Mouse (Mus musculus) layer of hippocampus, adult 8-10 months (tissue): ENCODE measurements at regions not wholly inside any gene's neighbourhood (a gene's known extent, or its start where the extent isn't known, plus 50 kb on each side); places are given as distances from the start of the nearest gene placed in this dataset.

Source experiments
- DNase-seq, 2 experiments: peaks; one replicate each; pipeline ENCODE4 v3.0.0; 2022; ENCODE audit warnings: low spot score in 2 of 2

DNA sequence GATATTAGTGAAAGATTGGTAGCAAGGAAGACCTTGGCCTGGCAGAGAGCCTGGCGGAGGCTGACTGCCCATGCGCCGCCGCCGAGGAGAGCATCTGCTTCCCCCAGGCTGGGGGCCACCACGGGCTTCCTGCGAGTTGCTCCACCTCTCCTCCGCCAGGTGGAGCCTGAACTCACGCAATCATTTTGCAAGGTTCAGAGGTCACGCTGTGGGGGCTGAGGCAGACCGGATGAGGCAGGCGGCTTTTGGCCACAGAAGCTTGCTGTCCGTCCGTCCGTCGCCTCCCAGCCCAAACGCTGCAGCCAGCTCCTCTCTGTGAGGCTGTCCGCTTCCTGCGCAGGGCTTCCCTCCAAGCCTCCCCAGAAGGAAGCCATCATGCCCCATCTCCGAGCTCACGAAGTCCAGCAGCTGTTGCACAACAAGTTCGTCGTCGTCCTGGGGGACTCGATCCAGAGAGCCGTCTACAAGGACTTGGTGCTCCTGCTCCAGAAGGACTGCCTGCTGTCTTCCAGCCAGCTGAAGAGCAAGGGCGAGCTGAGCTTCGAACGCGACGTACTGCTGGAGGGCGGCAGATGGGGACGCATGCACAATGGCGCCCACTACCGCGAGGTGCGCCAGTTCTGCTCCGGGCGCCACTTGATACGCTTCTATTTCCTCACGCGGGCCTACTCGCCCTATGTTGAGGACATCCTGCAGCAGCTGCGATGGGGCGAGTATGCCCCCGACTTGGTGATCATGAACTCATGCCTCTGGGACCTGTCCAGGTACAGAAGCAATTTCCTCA lies 269.3 kb upstream of the Erbb4 start:
- no peak for DNase-seq

DNA sequence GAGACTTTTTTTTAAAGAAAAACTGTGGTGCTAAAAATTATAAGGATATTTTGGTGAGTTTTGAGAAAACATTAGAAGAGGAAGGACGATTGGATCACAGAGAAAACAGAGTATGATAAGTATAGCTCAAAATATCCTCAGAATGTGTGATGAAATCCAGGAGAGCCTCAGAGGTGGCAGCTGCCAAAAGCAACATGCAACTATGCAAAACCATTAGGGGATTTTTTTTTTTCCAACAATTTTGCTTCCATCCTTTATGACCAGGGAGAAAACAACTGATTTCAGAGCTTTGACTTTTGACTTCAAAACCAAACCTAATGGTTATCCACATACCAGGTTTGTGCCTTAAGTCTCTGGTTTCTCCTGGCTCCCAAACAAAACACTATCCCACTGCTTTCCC lies 267.4 kb upstream of the Erbb4 start:
- no peak for DNase-seq

DNA sequence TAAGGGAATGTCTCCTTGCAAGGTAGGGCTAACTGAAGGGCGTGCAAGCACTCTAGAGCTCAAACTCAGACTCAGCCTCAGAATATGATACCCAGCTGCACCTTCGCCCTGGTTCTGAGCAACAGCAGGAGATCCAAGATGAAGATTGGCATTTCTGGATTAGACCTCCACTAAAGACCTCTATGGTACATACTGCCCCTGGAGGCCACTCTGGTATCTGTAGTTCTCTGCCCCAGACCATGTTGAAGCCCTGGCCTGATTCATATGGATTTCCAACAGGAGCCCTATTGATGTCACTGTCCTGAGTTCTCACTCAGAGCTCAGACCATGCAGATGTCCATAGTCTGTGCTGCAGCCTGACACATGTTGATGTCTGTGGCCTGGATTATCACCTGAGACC lies 262.2 kb upstream of the Erbb4 start:
- no peak for DNase-seq

DNA sequence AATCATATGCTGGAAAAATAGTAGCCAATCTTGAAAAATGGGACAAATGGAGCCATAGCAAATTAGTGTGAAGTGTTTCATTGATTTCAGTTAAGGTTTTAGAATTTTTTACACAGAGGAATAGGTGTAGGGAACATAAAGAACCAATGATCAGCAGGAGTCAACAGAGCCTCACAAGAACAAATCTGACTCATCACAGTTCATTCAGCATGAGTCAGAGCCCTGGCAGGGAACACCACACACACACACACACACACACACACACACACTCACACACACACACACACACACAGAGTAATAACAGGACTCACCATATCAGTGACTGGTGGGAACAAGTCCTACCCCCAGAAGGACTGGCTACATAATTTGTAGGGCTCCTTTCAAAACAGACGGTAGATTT lies 259.7 kb upstream of the Erbb4 start:
- no peak for DNase-seq

DNA sequence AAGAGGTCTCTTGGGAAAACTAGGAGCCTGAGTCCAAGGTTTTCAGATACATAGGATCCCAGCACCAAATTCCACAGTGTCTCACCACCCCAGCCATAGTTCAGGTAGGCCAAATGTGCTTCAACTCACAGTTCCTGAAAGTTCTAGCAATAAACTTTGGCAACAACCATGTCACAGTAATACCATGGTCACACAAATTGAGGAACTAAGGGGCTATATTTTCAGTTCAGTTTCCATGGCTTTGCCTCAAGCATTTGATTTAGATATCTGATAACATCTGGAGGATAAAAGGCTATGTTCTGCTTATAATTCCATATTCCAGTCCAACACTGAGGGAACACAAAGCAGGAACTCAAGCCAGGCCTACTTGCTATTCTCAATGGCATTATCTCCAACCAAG lies 256.2 kb upstream of the Erbb4 start:
- no peak for DNase-seq

DNA sequence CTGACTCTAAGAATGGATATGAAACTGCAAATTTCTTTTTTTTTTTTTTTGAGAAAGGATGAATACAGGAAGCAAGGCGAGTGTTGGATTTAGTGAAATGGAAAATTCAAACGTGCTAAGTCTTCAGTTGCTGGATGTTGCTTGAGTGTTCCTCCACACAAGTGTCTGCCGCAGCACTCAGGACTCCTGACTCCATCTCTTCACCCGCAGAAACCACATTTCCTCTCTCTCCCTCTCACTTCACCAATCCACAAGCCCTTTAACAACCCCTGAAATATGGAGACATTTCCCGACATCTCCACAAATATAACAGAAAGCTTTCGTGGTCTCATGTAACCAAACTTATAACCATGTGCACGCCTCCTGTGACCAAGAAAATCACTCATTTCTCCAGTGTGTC lies 249.7 kb upstream of the Erbb4 start:
- DNase-seq: no peak

DNA sequence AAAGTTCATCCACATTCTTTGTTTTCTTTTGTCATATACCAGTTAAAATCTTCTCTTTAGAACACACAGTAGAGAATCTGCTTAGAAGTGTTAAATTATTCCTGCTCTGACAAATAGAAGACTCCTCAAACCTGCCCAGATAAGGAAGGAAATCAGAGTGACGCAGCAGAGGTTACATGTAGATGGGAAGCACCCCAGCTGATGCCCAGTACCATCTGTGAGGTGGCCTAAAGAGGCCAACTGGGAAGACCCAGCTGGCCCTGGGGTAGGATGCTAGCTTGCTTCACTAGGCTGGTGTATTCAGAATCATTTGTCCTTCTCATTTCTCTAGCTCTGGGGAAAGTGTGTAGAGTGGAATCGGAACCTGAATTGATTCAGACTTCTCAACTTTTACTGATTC lies 242.6 kb upstream of the Erbb4 start:
- DNase-seq: no peak

DNA sequence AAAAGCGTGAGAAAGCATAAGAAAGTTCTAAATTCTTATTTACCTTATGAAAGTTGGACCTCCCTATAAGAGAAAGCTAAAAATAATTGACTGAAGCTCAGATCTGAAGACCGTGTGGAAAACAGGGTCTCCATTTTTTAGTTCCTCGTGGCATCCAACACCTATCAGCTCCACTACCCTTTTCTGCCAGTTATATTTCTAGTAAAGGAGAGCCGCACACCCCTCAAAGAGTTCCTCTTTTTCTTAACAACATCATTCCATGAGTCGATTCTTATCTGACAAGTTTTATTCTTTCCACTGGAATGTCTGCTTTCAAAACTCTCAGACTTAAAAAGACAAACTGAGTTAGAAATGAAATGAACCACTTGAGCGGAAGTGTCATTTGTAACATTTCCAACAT lies 242.0 kb upstream of the Erbb4 start:
- no peak for DNase-seq

DNA sequence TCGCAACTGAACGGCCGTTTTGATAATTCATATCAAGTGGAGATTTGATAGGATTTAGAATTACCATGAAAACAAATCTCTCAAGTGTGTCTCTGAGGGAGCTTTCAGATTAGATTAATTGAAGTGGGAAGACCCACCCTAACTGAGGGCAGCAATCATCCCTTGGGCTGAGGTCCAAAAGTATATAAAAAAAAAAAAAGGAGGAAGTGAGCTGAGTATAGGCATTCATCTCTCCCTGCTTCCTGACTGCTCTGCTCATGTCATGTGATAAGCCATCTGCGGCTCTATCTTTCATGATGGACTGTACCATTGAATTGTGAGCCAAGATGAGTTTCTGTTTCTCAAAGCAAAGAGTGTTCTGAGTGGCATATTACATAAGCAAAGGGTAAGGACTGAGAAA lies 234.2 kb upstream of the Erbb4 start:
- DNase-seq: no peak

DNA sequence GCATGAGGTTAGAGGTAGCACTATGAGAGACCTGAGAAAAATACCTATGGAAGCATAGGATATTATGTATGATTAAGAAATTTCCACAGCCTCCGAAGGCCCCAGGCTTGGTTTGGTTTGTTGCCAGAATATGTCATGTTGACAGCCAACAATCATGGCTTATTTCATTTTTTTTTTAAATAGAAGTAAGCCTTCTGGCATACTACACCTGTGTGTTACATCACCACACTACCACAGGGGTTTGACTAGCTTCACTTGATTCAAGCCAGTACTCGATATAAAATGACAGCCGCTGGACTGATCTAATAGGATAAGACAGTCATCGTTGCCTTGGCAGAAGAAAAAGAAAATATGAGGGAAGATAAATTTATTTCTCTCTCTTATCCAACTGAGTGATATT lies 232.6 kb upstream of the Erbb4 start:
- DNase-seq: no peak

DNA sequence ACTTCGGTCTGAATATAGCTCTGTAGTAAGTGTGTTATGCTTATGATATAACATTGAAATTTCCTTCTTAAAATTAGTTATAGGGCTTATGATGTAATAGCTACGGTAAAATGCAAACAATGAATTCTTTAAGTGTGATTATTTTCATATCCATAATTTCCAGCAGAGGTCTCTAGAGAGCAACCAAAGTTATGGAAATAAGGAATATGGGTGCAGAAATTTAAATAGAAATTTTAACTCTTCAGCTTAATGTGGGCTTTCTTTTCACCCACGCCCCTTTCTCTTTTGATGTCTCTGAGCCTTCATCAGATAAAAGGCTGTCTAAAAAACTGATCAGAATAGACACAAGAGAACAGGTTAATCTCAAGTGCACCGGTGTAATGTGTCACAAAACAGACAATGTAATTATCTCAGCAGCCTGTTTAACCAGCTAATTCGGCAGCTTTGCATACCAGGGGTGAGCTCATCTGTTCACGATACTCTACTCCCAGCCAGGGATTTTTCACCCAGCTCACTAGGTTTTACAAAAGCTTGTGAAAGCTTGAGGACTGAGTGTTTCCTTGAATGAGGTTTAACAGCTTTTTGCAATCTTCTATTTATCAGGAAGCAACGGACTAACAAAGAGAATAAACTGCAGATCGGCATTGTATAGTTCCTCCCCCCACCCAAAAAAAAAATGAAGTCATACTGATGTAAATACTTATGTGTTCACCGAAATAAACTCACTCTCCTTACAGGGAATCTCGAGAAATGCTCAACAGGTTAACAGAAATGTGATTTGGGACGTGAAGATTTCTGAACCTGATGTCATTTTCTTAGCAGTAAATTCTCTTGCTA lies 223.8 kb upstream of the Erbb4 start:
- DNase-seq: peak in 1 of 2 experiments; percentile 4

DNA sequence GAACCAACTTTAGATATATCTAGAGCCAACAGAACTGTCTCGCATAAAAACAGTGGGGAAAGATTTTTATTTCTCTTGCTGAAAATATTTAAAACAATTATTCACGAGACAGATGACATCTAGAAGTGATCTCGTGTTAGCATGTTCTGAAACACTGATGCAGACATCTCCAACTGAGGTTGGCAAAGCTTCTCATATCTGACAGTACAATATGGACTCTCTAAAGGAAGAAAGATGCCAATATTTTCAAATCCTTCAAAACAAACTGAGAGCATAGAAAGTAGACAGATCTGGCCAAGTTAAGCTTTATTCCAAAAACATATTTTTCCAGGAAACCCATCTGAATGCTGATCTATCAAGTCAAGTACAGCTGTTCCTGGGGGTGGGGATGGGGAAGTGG lies 221.5 kb upstream of the Erbb4 start:
- DNase-seq: no peak

DNA sequence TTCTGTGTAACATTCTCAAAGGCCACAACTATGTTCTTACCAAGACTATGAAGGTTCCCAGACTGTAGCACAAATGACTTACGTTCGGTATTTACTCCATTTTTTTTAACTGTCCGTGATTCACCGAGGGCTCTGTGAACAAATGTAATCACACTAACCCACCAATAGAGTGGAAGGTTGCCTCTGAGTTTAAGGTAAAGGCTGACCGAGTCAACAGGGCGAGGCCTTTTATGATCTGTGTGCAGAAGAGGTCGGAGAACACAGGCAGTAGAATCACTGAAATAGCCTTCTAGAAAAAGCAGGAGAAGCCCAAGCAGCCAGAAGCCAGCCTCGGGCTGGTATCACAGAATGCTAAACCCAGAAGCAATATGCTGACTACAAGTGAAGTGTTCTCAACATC lies 218.9 kb upstream of the Erbb4 start:
- peak in 1 of 2 experiments; percentile 4 for DNase-seq

DNA sequence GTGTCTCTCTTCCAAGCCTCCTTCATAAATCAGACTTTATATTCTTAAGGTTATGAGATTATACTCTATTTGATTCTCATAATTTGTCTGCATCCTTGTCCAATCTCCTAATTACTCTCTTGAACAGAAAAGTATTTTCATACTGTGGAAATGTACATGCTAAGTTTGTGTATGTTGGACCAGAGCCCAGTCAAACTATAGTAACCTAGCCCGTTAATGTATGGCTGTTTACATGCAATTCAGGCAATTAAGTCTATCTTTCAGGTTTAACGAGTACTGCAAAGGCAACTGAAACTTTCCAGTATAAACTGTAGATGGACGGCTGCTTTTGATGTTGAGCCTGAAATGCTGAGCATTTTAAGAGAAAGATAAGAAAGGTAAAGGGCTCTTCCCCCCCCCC lies 211.7 kb upstream of the Erbb4 start:
- DNase-seq: no peak

DNA sequence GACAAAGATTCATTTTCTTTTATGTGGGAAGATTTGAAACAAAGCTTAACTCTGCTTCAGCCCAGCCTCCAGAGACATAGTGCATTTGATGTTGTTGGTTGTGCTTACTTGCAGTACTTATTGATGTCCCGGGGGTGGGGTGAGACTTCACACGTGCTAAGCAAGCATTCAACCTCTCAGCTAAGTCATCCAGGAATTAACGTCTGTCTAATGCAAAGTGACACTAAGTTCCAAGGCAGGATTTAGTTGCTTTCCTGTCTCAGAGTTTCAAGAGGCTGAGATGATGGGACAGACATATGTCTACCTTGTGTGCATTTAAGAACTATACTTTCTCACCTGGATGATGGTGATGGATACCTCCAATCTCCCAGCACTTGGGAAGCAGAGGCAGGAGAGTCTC lies 189.0 kb upstream of the Erbb4 start:
- no peak for DNase-seq

DNA sequence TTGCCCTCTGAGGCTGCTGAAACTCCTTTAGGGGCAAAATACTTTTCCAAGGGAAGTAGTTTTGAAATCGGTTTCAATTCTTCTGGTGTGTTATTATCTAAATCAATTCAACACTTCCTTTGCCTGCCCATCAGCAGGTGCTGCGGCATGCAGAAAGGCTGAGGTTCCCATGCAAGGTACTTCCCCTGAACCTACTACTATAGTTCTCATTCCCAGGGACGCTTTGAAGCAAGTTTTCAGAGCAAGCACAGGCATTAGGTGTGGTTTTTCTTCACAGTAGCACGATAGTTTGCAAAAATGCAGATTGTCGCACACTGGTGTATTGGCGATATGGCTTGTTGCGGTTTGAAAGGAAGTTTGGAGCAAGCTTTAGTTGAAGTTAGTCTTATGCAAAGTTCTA lies 183.5 kb upstream of the Erbb4 start:
- no peak for DNase-seq

DNA sequence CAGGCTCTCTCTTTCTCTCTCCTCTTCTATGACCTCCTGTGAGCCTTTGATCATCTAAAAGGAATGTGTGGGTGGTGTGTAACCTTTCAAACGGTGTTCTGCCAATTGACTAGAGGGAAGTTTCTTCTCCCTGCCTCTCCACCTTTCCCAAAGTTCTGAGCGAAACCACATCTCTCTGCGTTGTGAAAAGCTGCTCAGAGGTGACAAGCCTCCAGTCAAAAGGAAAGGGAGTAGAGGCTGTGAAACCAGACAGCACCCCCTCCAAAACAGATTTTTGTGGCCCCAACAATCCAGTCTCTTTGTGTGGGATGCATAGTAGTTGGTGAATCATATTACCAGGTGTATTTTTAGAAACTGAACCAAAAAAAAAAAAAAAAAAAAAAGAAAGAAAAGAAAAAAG lies 178.5 kb upstream of the Erbb4 start:
- DNase-seq: no peak

DNA sequence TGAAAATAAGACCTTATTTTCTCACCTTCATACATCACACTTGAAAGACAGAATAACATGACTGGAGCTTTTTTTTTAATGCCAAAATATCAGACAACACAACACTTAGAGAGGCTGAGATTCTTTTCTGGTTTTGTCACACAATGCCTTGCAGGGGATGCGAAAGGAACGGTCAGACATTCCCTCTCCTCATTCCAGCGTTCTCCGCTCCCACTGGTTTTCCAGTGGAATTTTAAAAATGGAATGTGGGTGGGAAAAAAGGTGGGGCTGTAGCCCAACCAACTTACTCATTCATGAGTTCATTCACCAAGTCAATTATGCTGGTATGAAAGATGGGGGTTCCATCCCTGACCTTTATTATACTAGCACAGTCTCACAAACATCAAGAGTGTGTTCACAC lies 169.6 kb upstream of the Erbb4 start:
- DNase-seq: no peak

DNA sequence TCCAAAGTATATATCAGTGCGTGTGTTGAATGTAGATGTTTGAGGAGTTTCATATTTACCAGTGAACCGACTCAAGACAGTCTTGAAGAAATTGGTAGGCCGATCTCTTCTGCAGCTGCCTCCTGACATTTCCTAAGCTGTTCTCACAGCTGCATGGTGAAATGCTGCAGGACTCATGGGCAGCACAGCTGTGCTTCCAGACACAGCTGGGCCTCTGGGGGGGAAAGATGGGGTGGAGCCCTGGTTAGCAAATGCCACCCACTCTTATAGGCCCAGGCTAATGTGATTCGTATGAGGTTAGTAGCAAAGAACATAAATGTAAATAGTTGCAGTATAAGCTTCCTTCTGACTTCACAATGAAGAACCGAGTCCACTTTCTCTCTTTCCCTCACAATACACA lies 139.8 kb upstream of the Erbb4 start:
- no peak for DNase-seq

DNA sequence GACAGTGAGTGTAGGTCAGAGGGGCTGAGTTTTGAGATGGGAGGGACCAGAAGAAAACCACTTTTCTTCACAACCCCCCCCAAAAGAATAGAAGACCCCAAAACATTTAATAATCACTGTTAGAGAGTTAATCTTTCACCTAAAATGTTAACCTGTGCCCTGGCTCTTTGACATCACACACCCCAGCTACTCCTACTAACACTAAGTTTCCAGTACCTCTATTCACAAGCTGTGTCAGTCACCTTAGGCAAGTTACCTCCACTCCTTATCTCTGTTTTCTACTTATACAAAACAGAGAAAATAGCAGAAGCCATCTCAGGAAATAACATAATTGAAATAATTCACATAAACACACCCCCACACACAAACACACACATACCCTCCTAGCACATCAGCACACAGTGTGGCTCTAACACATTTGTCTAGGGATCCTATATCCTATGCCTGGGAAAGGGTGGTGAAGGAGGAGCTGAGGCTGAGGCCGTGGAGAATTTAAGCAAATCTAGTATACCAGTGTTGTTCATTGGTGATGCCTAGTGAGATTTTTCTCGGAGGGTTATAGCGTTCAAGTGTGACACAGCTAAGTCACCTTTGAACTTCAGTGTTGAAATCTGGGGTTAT lies 134.5 kb upstream of the Erbb4 start:
- no peak for DNase-seq

DNA sequence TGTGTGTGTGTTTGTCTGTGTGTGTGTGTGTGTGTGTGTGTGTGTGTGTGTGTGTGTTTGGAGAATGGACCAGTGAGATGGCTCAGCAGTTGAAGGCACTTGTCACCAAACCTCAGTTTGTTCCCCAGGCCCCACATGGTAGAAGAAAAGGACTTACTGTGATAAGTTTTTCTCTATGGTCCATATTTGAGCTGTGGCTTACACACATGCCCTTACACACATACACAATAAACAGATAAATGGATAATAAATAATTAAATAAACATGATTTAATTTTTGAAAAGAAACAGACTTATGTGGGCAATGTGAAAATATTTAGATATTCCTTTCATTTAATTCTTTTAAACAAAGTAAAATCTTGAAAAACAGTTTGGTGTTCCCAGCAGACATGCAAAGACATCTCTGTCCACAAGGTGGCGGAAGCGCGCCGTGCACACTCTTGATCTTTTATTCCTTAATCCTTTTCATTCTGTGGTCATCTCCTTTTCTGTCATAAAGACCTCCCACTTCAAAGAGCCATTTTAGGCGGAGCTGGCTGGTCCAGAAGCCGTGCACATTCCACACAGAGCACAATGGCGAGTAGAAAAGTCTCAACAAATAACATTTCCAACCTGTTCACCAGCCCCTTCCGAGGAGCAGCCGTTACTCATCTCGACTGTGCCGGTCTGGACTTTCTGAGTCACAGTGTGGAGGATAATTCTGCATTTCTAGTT lies 133.8 kb upstream of the Erbb4 start:
- DNase-seq: peak; percentile 10 to 70

DNA sequence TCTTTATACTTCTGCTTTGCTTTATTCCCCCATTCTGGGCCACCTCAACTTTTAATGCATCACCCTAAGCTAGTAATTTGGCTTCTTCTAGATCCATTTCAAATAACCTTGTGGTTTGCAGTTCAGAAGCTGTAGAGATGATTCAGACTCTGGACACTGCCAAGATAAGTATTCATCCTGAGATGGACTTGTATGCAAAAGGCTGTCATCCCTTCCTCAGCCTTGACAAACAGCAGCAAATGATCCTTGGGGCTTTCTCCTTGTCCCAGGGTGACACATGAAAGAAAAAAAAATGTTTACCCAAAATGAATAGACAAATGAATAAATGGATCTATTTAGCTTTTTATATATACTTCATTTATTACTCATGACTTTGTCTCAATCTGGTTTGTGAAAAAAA lies 120.0 kb upstream of the Erbb4 start:
- DNase-seq: no peak
